Mouse (Mus musculus): Measurements from ENCODE around the gene Pkig.
A peak's percentile ranks its signal among the peaks of the same experiment; 100 is the strongest.
"Not testable (repeated sequence)": the region's sequence is repeated elsewhere in the genome, so short reads cannot be mapped to it uniquely, and the experiment has no call there.

Pkig gene

DNA sequence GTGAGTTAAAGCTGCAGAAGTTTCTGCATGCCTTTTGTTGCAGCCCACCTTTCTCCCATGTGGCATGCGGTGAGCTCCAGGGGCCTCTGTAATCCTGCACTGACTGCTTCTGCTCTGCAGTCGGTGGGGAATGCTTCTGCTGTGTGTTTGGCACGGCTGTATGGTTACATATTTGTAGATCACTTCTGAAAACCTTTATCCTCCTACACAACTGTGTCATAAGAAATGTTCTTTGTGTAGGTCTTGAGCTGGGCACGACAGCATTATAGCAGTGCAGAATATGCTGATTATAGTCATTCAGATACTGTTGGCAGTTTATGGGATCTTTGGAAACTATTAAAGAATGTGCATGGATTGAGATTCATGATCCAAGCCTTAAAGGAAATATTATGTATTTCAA is 27.1 kb downstream of the Pkig start:
- DNase-seq (ENCODE audit: low spot score) = no peak

DNA sequence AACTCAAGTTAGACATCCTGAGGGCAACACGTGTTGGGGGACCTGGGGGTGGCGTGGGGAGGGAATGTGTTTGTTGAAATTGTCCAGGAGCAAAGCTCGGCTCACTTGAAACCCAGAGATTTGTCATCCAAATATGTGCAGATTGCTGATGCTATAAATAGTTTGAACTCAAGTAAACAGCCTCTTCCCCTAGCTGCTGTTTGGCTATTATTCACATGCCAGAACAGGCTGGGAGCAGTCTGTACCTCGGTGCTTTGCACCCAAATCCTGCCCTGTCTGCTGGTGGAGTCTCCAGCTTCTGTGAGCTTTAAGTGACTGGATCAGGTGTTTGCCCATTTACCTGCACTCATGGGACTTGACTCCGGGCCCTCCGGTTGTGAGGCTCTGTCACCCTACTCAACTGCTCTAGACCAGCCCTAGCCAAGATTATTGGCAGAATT is 27.6 kb downstream of the Pkig start:
- no peak for DNase-seq (ENCODE audit: low spot score)

DNA sequence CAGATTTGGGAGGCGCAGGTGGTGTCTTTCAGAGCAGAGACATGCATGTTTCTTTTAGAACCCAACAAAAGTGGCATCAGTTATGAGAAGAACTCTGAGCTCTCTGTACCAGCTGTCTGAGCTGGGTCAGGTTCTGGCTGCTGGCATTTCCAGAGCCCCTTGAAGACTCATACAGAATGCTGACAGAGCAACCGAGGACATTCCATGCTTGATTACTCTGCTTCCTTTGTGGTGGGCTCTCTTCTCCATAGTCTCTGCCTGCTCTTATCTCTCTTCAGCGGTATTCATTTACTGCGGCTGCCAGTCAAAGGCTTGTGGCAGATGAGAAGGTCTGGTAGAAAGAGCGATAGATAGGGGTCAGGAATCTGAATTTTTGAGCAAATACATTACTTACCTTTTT is 28.0 kb downstream of the Pkig start:
- DNase-seq (ENCODE audit: low spot score) = no peak

DNA sequence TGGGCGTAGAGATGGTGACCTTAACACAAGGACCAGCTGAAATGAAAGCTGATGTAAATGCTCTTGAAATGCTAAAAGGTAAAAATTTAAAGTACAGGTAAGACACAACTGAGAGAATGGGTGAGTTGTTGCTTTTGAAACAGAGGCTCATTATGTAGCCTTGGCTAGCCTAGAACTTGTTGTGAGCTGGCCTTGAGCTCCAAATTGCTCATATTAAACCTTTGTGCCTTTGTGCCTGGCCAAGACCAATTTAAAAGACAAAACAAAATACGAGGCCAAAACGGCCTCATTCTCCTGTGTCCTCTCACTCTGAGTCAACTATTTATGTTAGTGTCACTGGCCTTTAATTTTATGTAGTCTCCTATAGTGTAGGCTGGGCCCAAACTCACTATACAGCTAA is 28.7 kb downstream of the Pkig start:
- no peak for DNase-seq (ENCODE audit: low spot score)

DNA sequence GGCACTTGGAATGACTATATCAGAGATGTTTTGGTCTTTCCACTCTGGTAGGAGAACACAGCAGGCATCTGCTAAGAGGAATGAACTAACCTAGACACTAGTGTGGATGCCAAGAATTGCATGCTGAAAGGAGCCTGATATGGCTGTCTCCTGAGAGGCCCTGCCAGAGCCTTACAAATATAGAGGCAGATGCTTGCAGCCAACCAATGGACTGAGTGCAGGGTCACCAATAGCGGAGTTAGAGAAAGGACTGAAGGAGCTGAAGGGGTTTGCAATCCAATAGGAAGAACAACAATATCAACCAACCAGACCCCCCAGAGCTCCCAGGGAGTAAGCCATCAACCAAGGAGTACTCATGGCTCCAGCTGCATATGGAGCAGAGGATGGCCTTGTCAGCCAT is 30.2 kb downstream of the Pkig start:
- DNase-seq (ENCODE audit: low spot score) = not testable (repeated sequence)

DNA sequence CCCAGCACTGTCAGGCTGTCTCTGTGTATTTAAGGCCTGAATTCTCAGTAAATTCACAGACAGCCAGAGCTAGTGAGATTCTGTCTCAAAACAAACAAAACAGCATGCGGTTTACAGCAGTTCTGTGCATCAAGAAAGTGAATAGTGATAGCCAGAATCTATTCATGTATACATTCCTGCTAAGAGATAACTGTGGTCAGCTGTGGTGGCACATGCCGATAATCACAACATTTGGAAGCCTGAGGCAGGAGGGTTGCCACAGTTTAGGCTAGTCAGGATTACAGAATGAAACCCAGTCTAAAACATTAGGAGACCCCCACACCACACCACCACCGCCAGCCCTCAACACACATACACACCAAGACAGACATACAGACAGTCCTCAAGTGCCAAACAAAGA is 31.6 kb downstream of the Pkig start:
- DNase-seq (ENCODE audit: low spot score) = no peak

DNA sequence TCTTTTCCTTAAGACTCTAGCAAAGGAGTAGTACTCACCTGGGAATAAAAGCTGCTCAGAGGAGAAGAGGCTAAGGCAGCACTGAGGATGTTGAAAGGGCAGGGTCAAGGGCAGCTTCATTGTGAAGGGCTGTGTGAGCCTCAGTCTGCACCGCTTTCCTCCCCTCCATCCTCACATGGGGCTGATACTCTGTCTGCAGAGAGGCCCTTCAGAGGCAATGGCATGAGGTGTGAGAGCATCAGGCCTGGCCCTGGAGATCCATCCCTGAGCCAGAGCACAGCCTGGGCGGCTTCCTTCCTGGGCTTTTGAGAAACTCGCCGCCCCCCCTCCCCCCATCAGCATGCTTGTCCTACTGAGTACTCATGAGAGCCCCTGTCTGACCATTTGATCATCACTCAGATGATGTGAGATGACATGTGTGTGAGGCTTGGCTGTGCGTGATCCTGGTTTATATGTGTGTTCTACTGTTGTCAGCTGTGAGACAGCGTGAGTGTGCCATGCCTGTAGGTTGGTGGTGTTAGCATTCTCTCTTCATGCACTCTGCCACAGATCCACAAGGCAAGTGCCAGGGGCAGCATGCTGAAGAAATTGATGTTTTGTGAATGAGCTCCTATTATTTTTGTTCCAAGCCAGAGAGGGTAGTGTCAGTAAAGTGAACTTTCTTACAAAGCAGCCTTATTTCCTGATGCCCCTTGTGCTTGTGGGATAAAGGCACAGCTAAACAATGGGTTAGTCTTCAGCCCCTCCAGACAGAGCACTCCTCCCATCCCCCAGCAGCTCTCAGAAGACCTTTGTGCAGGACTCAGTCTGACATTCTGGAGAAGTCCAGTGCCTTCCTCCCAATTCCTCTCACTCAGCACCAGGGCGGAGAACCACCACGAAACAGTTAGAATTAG is 32.5 kb downstream of the Pkig start:
- peak; percentile 53 for DNase-seq (ENCODE audit: low spot score)

DNA sequence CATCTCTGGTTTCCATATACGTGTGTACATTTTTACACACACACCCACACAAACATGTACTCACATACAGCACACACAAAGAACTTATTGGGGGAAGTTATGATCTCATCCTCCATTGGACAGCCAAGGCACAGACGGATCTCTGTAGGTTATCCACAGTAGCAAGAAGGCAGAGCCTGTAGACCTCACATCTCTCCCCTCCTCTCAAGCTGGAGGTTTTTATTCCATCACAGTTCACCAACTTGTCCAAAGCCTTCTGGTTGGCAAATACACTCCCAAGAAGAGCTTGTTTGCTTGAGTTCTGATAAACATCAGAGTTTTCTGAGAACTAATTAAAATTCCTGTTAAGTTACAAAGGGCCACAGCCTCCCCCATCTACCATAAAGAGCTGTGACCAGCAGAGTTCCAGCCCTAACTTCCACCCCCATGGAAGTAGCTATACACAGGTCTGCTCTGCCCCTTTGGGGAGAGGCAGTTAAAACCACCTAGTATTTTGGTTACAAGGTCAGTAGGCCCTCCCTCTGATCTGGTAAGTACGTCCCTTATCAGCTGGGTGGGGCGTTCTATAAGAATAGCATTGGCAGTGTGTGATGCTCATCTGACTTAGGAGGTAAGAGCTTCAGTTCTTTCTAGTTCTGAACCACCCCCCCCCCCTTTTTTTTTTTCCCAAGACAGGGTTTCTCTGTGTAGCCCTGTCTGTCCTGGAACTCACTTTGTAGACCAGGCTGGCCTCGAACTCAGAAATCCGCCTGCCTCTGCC is 33.8 kb downstream of the Pkig start:
- no peak for DNase-seq (ENCODE audit: low spot score)

DNA sequence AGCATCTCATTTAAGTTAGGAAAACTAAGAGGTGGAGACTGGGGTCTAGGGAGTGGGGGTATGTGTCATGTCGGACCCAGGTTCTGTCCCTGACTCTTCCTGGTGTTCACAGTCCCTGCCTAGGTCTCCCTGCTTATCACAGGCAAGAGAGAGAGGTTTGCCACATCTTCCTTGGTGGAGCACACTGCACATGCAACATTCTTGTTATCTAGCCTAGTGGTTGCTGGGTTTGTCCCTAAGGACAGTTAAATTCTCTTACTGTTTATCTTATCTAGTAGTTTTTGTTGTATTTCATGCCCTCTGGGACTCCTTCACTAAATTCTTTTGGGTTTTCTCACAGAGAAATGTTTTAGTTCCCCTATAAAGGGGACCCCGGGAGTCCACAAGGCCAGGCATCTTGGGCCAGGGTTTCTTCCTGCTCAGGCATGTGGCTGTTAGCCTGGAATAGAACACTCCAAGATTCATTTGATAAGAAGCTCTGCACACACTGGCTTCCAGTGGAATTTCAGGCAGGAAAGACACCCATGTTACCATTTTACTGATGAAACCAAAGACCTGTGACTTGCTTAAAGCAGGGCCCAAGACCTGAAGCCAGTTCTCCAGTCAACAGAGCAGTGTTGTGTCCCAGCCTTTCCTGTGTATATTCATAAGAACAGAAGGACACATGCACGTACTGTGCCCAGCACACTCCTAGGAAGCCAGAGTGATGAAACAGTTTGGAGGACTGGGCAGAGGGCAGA is 34.9 kb downstream of the Pkig start:
- no peak for DNase-seq (ENCODE audit: low spot score)

DNA sequence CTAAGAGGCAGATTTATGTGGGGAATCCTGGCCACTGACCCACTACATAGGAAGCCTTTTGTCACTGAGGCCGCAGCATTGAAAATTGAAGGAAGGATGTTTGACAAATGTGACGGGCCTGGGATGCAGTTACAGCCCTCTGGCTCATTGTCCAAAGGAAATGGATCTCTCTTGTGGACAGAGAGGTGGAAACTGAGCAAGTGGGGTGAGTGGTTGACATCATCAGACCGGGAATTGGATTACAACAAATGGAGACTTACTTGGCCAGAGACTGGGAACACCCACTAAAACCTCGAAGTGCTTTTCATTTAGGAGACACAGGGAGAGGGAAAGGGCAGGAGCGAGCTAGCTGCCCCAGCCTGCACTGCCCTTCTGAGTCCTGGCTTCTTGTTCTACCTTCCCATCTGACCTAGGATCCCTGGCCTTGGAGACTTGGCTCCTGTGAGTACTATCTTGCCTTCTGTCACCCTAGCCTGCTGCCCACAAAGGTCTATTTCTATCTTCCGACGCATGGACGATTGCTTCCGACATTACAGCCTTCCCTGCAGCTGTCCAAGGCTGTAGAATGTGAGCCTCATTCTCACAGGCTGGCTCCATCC is 35.6 kb downstream of the Pkig start:
- DNase-seq (ENCODE audit: low spot score) = no peak

DNA sequence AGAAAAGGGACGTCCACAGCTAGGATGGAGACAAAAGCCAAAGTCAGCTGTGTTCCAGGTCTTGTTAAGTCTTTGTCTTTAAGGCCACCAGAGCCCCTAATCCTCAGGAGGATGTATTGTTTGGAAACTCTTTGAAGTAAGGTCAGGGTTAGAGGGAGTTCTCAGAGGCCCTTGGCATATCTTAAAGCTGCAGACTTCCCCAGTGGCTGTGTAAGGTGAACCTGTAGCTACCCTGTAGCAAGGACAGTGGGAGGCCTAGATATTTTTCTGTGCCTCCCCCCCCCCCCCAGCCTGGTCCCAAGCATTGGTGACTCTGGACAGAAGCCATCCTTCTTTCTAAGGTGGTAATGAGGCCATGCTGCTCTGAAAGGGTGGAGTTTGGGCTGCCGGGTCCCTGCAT is 38.6 kb downstream of the Pkig start:
- DNase-seq (ENCODE audit: low spot score) = no peak

DNA sequence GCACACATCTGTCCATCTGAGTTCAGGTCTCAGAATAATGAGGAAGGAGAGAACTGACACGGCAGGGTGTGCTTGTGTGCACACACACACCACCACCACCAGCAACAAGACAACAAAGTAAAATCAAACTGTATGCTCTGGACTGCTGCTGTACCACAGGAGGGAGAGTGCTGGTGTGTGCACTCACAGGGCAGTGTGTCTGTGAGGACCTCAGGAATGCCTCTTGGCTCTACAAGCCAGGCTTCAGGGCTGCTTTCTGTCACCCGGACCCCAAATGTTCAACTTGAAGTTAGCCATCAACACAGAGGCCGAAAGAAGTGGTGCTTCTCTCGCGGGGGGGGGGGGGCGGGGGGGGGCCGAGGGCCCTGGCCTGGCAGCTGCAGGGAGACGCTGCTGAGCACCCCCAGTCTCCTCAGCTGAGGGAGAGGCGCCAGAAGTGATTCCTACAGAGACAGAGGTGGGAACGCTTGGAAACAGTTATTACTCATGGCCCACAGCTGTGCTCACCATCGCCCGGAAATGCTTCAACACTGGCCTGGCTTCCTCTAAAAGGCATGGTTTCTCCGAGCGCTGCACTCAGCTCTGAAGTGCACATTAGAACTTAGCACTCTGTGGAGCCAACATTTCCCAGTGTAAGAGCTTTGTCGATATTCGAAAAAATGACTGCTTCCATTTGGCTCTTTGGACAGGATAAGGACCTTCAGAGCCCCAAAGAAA is 39.7 kb downstream of the Pkig start:
- no peak for DNase-seq (ENCODE audit: low spot score)

DNA sequence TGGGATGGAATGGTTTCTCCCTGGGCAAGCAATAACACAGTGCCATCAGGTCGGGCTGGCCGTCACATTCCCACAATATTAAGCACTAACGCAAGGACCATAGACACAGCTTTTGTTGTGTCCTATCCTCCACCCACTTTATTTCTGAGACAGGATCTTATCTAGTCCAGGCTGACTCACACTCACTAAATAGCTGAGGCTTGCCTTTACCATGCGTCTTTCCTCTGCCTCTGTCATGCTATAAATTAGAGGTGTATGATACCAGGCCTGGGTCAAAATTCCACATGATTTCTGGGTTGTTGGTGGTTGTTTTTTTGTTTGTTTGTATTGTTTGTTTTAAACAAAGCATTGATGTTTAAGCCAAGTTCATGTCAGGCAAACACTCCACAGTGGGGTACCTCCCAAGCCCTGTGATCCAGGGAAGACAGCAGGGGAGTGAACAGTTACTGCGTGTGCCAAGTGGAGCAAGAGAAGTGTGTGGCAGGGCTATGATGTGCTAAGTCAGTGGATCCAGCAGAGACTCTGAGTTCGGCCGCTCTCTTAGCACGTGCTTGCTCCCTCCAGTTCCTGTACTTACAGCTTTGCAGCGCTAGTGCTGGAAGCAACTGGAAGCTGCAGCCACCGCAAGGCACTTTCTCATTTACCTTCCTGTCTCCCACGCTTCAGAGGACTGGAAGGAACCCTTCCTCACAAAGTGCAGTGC is 41.0 kb downstream of the Pkig start:
- no peak for DNase-seq (ENCODE audit: low spot score)

DNA sequence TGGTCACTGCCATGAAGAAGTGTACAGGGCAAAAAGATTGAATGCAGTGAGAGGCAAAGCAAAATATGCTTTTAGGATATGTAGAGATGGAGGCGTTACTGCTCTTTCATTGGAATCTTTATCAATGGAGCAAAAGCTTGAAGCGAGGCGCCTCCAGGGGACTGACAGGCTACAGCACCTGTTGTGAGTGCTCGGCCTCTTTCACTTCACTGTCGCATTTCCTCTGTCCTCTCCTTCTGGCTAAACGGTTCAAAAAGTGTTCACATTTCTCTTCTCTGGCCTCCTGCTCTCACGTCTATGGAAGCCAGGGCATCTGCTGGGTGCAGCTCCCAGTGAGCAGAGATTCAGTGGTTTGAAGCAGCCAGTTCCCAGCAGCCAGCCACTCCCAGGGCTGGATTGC is 44.2 kb downstream of the Pkig start:
- DNase-seq (ENCODE audit: low spot score) = no peak

DNA sequence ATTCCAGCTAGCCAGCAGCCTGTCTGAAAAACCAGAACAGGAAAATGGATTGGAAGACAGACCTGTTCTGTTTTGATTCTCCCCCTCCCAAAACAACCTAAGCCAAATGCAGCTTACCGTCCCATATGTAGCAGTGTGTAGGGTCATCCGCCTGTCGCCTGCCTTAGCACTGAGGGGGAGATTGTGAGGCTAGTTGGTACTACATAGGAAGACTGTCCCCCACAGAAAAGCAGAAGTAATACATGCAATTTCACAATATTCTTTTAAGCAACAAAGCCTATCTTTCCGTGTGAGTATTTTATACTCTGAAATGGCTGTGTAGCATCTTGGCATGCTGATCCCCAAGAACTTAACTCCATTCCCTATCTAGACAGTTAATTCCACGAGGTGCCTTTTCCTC is 44.7 kb downstream of the Pkig start:
- DNase-seq (ENCODE audit: low spot score) = no peak

DNA sequence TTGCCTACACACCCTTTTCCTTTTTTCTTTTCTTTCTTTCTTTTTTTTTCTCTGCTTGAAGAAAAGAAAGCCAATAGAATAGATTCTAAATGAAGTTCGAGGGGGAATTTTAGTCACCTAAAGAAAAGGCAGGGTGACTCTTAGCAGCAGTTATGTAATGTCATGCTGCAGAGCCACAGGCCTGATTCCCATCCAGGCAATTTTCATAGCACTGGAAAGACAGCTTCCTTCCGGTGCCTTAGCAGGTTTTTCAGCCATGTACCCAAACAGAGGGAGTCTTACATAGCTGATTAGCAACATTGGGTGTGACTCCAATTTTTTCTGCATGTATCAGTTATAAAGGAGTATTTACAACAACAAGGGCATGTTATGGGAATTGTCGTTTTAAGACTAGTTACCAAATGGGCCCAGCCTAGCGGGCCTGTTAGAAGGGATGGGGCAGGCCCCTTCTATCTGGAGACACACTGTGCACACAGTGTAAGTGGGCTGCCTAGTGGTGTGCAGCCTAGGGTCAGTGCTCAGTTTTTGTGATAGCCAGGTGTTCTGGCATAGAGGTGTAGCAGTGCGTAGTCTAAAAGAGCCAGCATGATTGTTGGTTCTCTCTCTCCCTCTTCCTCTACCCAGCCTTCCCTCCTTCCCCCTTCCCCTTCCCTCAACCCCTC is 45.5 kb downstream of the Pkig start:
- DNase-seq (ENCODE audit: low spot score) = no peak

DNA sequence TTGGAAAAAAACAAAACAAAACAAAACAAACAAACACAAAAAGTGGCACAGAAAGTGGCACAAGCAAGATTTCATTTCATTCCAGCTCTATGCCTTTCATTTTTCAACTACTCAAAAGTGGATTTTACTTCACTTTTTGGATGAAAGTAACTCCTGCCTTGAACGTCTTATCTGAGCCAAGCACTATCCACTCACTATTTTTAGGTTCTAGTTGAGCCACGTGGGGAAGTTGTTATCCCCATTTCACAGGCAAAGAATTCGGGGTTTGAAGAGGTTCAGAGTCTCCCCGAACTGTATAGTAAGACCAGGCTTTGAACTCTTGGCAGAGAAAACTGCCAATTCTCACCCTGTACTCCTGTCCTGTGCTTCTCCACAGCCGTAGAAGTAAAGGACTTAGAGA is 50.1 kb downstream of the Pkig start:
- no peak for DNase-seq (ENCODE audit: low spot score)

DNA sequence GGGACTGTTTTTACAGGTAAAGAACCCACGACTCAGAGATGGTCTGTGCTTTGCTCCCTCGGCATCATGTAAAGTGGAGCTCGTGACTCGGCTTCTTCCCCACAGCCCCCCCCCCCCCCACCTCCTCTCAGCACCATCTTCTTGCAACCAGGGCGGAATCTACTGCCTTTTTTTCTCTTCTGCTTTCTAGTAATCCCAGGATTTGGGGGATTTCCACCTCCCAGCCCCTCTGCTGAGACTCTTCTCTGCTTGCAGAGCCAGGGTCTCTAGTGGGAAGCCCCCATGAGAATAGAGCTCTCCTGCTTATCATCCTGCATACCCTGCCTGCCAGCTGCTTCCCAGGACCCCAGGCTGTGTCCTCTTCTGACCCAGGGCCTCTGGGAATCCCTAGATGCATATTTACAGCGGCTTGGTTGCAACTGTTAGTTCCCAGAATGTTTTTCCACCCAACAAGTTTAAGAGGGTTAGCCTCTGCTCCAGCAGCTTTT is 50.6 kb downstream of the Pkig start:
- peak; percentile 31 for DNase-seq (ENCODE audit: low spot score)

DNA sequence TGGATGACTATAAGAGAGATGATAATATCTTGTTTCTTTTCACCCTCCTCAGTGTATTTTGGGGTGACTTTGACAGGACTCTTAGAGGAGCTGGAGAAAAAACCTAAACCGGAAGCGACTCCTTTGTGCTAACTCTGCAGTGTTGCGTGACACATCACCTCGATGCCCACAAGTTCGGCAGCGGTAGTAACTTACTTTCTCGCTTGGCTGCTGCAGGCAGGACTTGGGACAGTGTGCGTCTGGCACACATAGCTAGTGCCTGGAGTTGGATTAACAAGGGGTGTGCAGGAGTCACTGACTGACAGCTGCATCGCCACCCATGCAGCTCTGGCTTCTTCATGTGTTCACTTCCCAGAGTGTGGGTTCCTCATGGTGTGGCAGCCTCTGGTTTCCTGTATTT is 51.8 kb downstream of the Pkig start:
- no peak for DNase-seq (ENCODE audit: low spot score)

DNA sequence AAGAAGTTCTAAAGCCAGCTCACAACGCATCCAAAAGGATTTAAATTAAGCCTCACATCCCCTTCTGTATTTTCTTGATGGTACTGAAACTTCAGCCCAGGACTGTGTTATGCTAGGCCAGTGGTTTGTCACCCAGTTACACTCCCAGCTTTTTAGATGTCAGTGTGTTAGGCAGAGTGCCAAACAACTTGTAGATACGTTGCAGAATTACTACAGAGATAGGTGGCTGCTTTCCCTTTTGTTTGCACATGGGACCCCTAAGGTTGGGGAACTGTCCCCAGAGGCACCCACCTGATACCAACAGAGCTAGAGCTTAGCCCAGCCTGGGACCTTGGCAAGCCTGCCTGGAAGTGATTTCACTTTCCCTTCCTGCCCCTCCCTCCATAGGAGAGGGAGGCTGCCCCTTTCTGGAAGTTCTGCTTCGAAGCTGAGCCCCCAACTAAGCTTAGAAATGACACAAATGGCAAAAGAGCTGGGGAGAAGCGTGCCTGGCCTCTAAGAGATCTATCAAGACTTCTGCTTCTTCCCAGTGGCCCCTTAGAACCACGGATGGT is 52.5 kb downstream of the Pkig start:
- no peak for DNase-seq (ENCODE audit: low spot score)

All from retina, embryonic 14.5 days (tissue).